Mouse (Mus musculus): ENCODE measurements around the gene Trim47.

Gene Trim47

GRCm38 (mm10) chr11:116064187-116064867, 62.7 kb downstream of the Trim47 start:
- no peak for DNase-seq (ENCODE audit: extremely low read depth, low read depth, low spot score)

GRCm38 (mm10) chr11:116063562-116063961, 63.4 kb downstream of the Trim47 start:
- no peak for DNase-seq (ENCODE audit: extremely low read depth, low read depth, low spot score)

- no peak for DNase-seq (ENCODE audit: extremely low read depth, low read depth, low spot score)
Observed at GRCm38 (mm10) chr11:116062521-116062920, 64.5 kb downstream of the Trim47 start.

- no peak for DNase-seq (ENCODE audit: extremely low read depth, low read depth, low spot score)
Observed at GRCm38 (mm10) chr11:116061641-116062415, 65.2 kb downstream of the Trim47 start.

- DNase-seq (ENCODE audit: extremely low read depth, low read depth, low spot score): no peak
Observed at GRCm38 (mm10) chr11:116060596-116060995, 66.4 kb downstream of the Trim47 start.

- no peak for DNase-seq (ENCODE audit: extremely low read depth, low read depth, low spot score)
Observed at GRCm38 (mm10) chr11:116059691-116060025, 67.4 kb downstream of the Trim47 start.

GRCm38 (mm10) chr11:116058868-116059690, 67.9 kb downstream of the Trim47 start:
- no peak for DNase-seq (ENCODE audit: extremely low read depth, low read depth, low spot score)

- no peak for DNase-seq (ENCODE audit: extremely low read depth, low read depth, low spot score)
Observed at GRCm38 (mm10) chr11:116058022-116058614, 68.9 kb downstream of the Trim47 start.

- no peak for DNase-seq (ENCODE audit: extremely low read depth, low read depth, low spot score)
Observed at GRCm38 (mm10) chr11:116057237-116057881, 69.7 kb downstream of the Trim47 start.

- no peak for DNase-seq (ENCODE audit: extremely low read depth, low read depth, low spot score)
Observed at GRCm38 (mm10) chr11:116055873-116056272, 71.1 kb downstream of the Trim47 start.
